Mouse (Mus musculus): ENCODE measurements at regions not wholly inside any gene's neighbourhood (a gene's known extent, or its start where the extent isn't known, plus 50 kb on each side); places are given as distances from the start of the nearest gene placed in this dataset.

- no peaks in the 10 kb centered on the region for H3K4me1 ChIP-seq (ENCODE audit: control insufficient read depth, insufficient read depth, low read length)
- H3K36me3 ChIP-seq (ENCODE audit: control insufficient read depth, insufficient read depth): no peaks in the 10 kb centered on the region
- no peaks in the 10 kb centered on the region for H3K27me3 ChIP-seq (ENCODE audit: control insufficient read depth, insufficient read depth, low read length)
- no peak overlapping the region for H3K4me3 ChIP-seq (ENCODE audit: low read length)
- no peaks in the 10 kb centered on the region for H3K9me3 ChIP-seq (replicated peaks; ENCODE audit: control insufficient read depth, low read length)
- H3K27ac ChIP-seq (ENCODE audit: low read length): no peak overlapping the region
- H3K9ac ChIP-seq (ENCODE audit: low read length): no peak overlapping the region
- 65% methylated on average over 2 of the region's 2 CpGs for WGBS
- no peak for ATAC-seq (replicated peaks; ENCODE audit: extremely low read depth, insufficient read depth, low FRiP score)
- no peak overlapping the region for H3K4me2 ChIP-seq (ENCODE audit: low read depth, low read length)
These were observed 67.8 kb upstream of the Tom1l1 start for GRCm38 (mm10) chr11:90755981-90756380.

- Histone ChIP-seq H3K9me3 (replicated peaks; ENCODE audit: control insufficient read depth, low read length) (no peaks in the 10 kb centered on the region), H3K4me1 (ENCODE audit: control insufficient read depth, insufficient read depth, low read length) (no peaks in the 10 kb centered on the region), H3K36me3 (ENCODE audit: control insufficient read depth, insufficient read depth) (no peaks in the 10 kb centered on the region), H3K4me2 (ENCODE audit: low read depth, low read length) (no peak overlapping the region), H3K27ac (ENCODE audit: low read length) (no peak overlapping the region), H3K9ac (ENCODE audit: low read length) (no peak overlapping the region), H3K27me3 (ENCODE audit: control insufficient read depth, insufficient read depth, low read length) (no peaks in the 10 kb centered on the region), H3K4me3 (ENCODE audit: low read length) (no peak overlapping the region)
- 53% methylated on average over 3 of the region's 3 CpGs for WGBS
- no peak for ATAC-seq (replicated peaks; ENCODE audit: extremely low read depth, insufficient read depth, low FRiP score)
These were observed 60.3 kb upstream of the Tom1l1 start for GRCm38 (mm10) chr11:90748448-90748847.

GRCm38 (mm10) chr11:90741952-90742617, 53.9 kb upstream of the Tom1l1 start:
- no peaks in the 10 kb centered on the region for H3K27me3 ChIP-seq (ENCODE audit: control insufficient read depth, insufficient read depth, low read length)
- no peak overlapping the region for H3K27ac ChIP-seq (ENCODE audit: low read length)
- no peaks in the 10 kb centered on the region for H3K36me3 ChIP-seq (ENCODE audit: control insufficient read depth, insufficient read depth)
- no peak overlapping the region for H3K9ac ChIP-seq (ENCODE audit: low read length)
- no peak overlapping the region for H3K4me2 ChIP-seq (ENCODE audit: low read depth, low read length)
- H3K4me1 ChIP-seq (ENCODE audit: control insufficient read depth, insufficient read depth, low read length): no peaks in the 10 kb centered on the region
- no peak for ATAC-seq (replicated peaks; ENCODE audit: extremely low read depth, insufficient read depth, low FRiP score)
- no peaks in the 10 kb centered on the region for H3K9me3 ChIP-seq (replicated peaks; ENCODE audit: control insufficient read depth, low read length)
- H3K4me3 ChIP-seq (ENCODE audit: low read length): no peak overlapping the region
- WGBS: 76% methylated on average over 10 of the region's 10 CpGs

GRCm38 (mm10) chr11:90739501-90739900, 51.3 kb upstream of the Tom1l1 start:
- no peak overlapping the region for H3K9ac ChIP-seq (ENCODE audit: low read length)
- ATAC-seq (replicated peaks; ENCODE audit: extremely low read depth, insufficient read depth, low FRiP score): no peak
- H3K4me1 ChIP-seq (ENCODE audit: control insufficient read depth, insufficient read depth, low read length): no peaks in the 10 kb centered on the region
- H3K4me3 ChIP-seq (ENCODE audit: low read length): no peak overlapping the region
- H3K36me3 ChIP-seq (ENCODE audit: control insufficient read depth, insufficient read depth): no peaks in the 10 kb centered on the region
- no peak overlapping the region for H3K27ac ChIP-seq (ENCODE audit: low read length)
- H3K4me2 ChIP-seq (ENCODE audit: low read depth, low read length): no peak overlapping the region
- H3K27me3 ChIP-seq (ENCODE audit: control insufficient read depth, insufficient read depth, low read length): no peaks in the 10 kb centered on the region
- H3K9me3 ChIP-seq (replicated peaks; ENCODE audit: control insufficient read depth, low read length): no peaks in the 10 kb centered on the region
- 82% methylated on average over 3 of the region's 3 CpGs for WGBS

GRCm38 (mm10) chr11:90738741-90739140, 50.6 kb upstream of the Tom1l1 start:
- ATAC-seq (replicated peaks; ENCODE audit: extremely low read depth, insufficient read depth, low FRiP score): no peak
- Histone ChIP-seq H3K27ac (ENCODE audit: low read length) (no peak overlapping the region), H3K4me1 (ENCODE audit: control insufficient read depth, insufficient read depth, low read length) (no peaks in the 10 kb centered on the region), H3K36me3 (ENCODE audit: control insufficient read depth, insufficient read depth) (no peaks in the 10 kb centered on the region), H3K4me2 (ENCODE audit: low read depth, low read length) (no peak overlapping the region), H3K9ac (ENCODE audit: low read length) (no peak overlapping the region), H3K4me3 (ENCODE audit: low read length) (no peak overlapping the region), H3K9me3 (replicated peaks; ENCODE audit: control insufficient read depth, low read length) (no peaks in the 10 kb centered on the region), H3K27me3 (ENCODE audit: control insufficient read depth, insufficient read depth, low read length) (no peaks in the 10 kb centered on the region)
- 72% methylated on average over 2 of the region's 2 CpGs for WGBS

Measured in heart, embryonic 16.5 days (tissue).